Comparison of ENCODE assay signal across 11 mouse cellular contexts in the genomic region with DNA sequence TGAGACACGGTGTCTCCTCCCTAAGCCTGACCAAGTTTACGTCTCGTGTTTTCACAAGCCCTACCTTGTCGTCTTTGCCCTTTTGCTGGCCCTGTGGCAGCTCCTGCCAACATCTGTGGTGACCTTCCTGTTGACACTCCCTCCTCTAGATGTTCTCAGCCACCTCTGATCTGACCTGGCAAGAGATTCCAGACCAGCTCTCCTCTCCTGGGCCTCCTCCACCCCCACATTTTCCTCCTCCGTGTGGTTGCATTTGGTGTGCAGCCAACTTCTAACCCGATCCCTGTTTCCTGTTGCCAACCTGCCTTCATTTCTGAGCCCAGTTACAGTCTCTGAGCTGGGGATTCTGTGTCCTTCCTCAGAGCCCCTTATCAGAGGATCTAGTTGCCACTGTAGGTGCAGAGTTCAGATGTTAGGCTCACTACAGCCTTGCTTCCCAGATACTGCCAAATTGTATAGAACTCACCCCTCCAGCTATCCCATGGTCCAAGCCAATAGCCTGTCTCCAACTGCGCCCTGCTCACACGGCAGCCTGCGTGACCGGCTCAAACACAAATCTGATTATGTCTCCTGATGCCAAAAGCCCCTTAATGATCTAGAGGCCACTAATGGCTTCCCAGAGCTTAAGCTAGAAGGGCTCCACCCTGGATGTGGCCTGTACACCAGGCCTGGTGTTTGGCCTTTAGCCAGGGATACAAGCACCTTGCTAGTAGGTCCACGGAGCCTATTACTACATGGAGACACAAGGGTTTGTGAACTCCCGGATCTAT. TPM values are rescaled to one million over a fixed set of nuclear protein-coding genes. Genes with fewer than 3 reads are reported as not detected.
DNase-seq lines count a peak whose midpoint lies in the region; ATAC-seq lines count a peak whose summit lies in the region.
"Had no signal": no experiment of that assay in that cellular context is flagged by ENCODE, and none has a peak within 500 bp of the region (broad histone marks: within the 10 kb centered on the region; RNA-seq: fewer than 3 reads in every experiment).

No protein-coding gene starts in this region.

- ATAC-seq in heart, embryonic 13.5 days (ENCODE audit: extremely low read depth, insufficient number of reproducible peaks, low FRiP score, low TSS enrichment) = 0 out of 2 replicates have a peak, but pooled peaks have one; percentile 34
- no peak for ATAC-seq in megakaryocyte, adult 5-6 weeks (ENCODE audit: poor library complexity, severe bottlenecking)
- no peak for ATAC-seq in inflammation-experienced regulatory T-cells, adult 6 months
- ATAC-seq: midbrain, embryonic 15.5 days had no signal

- intact Hi-C loops in heart, postnatal 14 days (cut with DNase I) = no loop called here

- no peaks in the 10 kb centered on the region for H3K9me3 ChIP-seq in heart, embryonic 13.5 days
- H3K9me3 ChIP-seq: limb, embryonic 12.5 days; midbrain, embryonic 15.5 days had no signal

- 77% methylated on average over 12 of the region's 12 CpGs for WGBS in heart, embryonic 13.5 days

- H3K9ac ChIP-seq in heart, embryonic 13.5 days = no peak overlapping the region; the same call in 1 of the 2 replicates
- H3K9ac ChIP-seq: limb, embryonic 12.5 days; midbrain, embryonic 15.5 days had no signal

- no peak overlapping the region for H3K4me3 ChIP-seq in heart, embryonic 13.5 days
- H3K4me3 ChIP-seq: limb, embryonic 12.5 days; midbrain, embryonic 15.5 days had no signal

- no peaks in the 10 kb centered on the region for H3K27me3 ChIP-seq in heart, embryonic 13.5 days (replicated peaks)
- H3K27me3 ChIP-seq: limb, embryonic 12.5 days; midbrain, embryonic 15.5 days had no signal

- H3K36me3 ChIP-seq in heart, embryonic 13.5 days = peaks cover 70% of the 10 kb centered on the region

- H3K4me2 ChIP-seq in heart, embryonic 13.5 days = no peak overlapping the region
- H3K4me2 ChIP-seq: limb, embryonic 12.5 days; midbrain, embryonic 15.5 days had no signal

- H3K27ac ChIP-seq in heart, embryonic 13.5 days (replicated peaks) = no peak overlapping the region; the same call in 1 of the 2 replicates
- H3K27ac ChIP-seq: limb, embryonic 12.5 days; midbrain, embryonic 15.5 days had no signal

- no peak for DNase-seq in heart, postnatal 14 days
- DNase-seq in 3T3-L1 (ENCODE audit: low read depth, low spot score) = peak; percentile 72
- peak; percentile 41 for DNase-seq in brain, adult 2 months (ENCODE audit: low read depth, low spot score)
- peak; percentile 41 for DNase-seq in kidney, postnatal 10 days
- DNase-seq in right cerebral cortex, postnatal 36 days (ENCODE audit: low spot score in 2 of 2) = no peak

- peaks cover 20% of the 10 kb centered on the region for H3K4me1 ChIP-seq in heart, embryonic 13.5 days
- H3K4me1 ChIP-seq: limb, embryonic 12.5 days; midbrain, embryonic 15.5 days had no signal

RNA-seq across cellular contexts. Expression of gene Xab2, which starts 11.9 kb away (rescaled TPM):
- 32.8 TPM in 2 replicates for polyA plus RNA-seq in heart, embryonic 13.5 days (2015; fragmentation: Nextera tagmentation; extraction: Ambion mirVana)
- 10 to 100 TPM; 18.4 to 19.3 TPM for total RNA-seq in heart, postnatal 14 days (2021)
- total RNA-seq in megakaryocyte, adult 5-6 weeks (2015) = 13.2 and 17.4 TPM in 2 replicates
- total RNA-seq in megakaryocyte, adult 5-6 weeks (2017) = 43.0 and 44.1 TPM in 2 replicates
- polyA plus RNA-seq in inflammation-experienced regulatory T-cells, adult 6 months (2017; shearing (Covaris generic)) = 10 to 100 TPM; 58.7 to 87.4 (median 83.2) TPM

RNA-seq across cellular contexts. Expression of gene Pet100, which starts 12.1 kb away (rescaled TPM):
- polyA plus RNA-seq in heart, embryonic 13.5 days (2015; fragmentation: Nextera tagmentation; extraction: Ambion mirVana) = 97.0 and 108 TPM in 2 replicates
- total RNA-seq in heart, postnatal 14 days (2021) = 10 to 100 TPM; 61.7 to 66.4 TPM
- 145 and 169 TPM in 2 replicates for total RNA-seq in megakaryocyte, adult 5-6 weeks (2015)
- 244 and 284 TPM in 2 replicates for total RNA-seq in megakaryocyte, adult 5-6 weeks (2017)
- polyA plus RNA-seq in inflammation-experienced regulatory T-cells, adult 6 months (2017; shearing (Covaris generic)) = 100 to 1,000 TPM; 122 to 150 (median 138) TPM

RNA-seq across cellular contexts. Expression of gene Pcp2, which starts 16.1 kb away (rescaled TPM):
- polyA plus RNA-seq in heart, embryonic 13.5 days (2015; fragmentation: Nextera tagmentation; extraction: Ambion mirVana) = 0.11 TPM in 1 of 2 replicates, not detected in the other
- total RNA-seq in heart, postnatal 14 days (2021) = not detected
- total RNA-seq in megakaryocyte, adult 5-6 weeks (2015) = not detected in 2 replicates
- total RNA-seq in megakaryocyte, adult 5-6 weeks (2017) = not detected in 2 replicates
- polyA plus RNA-seq in inflammation-experienced regulatory T-cells, adult 6 months (2017; shearing (Covaris generic)) = not detected
- total RNA-seq: adrenal gland, postnatal 36 days had no signal

RNA-seq across cellular contexts. Expression of gene Stxbp2, which starts 21.5 kb away (rescaled TPM):
- 45.6 and 51.8 TPM in 2 replicates for polyA plus RNA-seq in heart, embryonic 13.5 days (2015; fragmentation: Nextera tagmentation; extraction: Ambion mirVana)
- 10 to 100 TPM in 1 of 2 experiments, 1 to 10 TPM in 1; 7.7 to 10.1 TPM for total RNA-seq in heart, postnatal 14 days (2021)
- total RNA-seq in megakaryocyte, adult 5-6 weeks (2015) = 160 and 188 TPM in 2 replicates
- total RNA-seq in megakaryocyte, adult 5-6 weeks (2017) = 148 and 205 TPM in 2 replicates
- 100 to 1,000 TPM; 180 to 262 (median 191) TPM for polyA plus RNA-seq in inflammation-experienced regulatory T-cells, adult 6 months (2017; shearing (Covaris generic))

RNA-seq across cellular contexts. Expression of gene Camsap3, which starts 22.1 kb away (rescaled TPM):
- 1.9 TPM in 2 replicates for polyA plus RNA-seq in heart, embryonic 13.5 days (2015; fragmentation: Nextera tagmentation; extraction: Ambion mirVana)
- total RNA-seq in heart, postnatal 14 days (2021) = 1 to 10 TPM in 1 of 2 experiments, under 1 TPM in 1; 0.37 to 1.8 TPM
- 0.05 and 0.45 TPM in 2 replicates for total RNA-seq in megakaryocyte, adult 5-6 weeks (2015)
- 0.08 TPM in 1 of 2 replicates, not detected in the other for total RNA-seq in megakaryocyte, adult 5-6 weeks (2017)
- polyA plus RNA-seq in inflammation-experienced regulatory T-cells, adult 6 months (2017; shearing (Covaris generic)) = not detected

Comparison
In these comparisons a context has a peak if more than half of its experiments do, and no peak if none do; other contexts are left out.
1. DNase-seq: peak in 3T3-L1 (single experiment), brain, adult 2 months (single experiment) and kidney, postnatal 10 days (single experiment); none in heart, postnatal 14 days (0 of 2) and right cerebral cortex, postnatal 36 days (0 of 2).